23 mouse cellular contexts compared by ENCODE assay signal in the genomic region with DNA sequence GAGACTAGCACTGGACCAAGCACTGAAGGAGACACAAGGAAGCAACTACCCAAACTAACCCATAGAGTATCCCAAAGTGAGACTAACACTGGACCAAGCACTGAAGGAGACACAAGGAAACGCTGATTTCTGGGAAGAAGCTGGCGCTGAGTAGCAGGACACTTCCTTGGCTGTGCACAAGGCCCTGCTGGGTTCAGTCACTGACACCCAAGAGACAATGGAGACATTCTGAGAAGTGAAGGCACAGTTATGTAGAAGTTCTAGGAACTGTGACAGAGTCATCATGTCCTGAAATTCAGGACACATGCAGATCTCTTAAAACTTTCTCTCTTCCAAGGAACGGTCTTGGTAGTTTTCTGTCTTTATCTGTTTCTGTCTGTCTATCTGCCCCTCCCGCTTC. TPM values are rescaled to one million over a fixed set of nuclear protein-coding genes. Genes with fewer than 3 reads are reported as not detected.
DNase-seq lines count a peak whose midpoint lies in the region; TF ChIP-seq lines count a peak whose summit lies in the region.
"Had no signal": no experiment of that assay in that cellular context is flagged by ENCODE, and none has a peak within 500 bp of the region (broad histone marks: within the 10 kb centered on the region; RNA-seq: fewer than 3 reads in every experiment).

No protein-coding gene starts in this region.

- H3K79me2 ChIP-seq in MEL (ENCODE audit: control insufficient read depth, insufficient read depth, low read length, poor library complexity) = no peaks in the 10 kb centered on the region

- TF ChIP-seq POLR2A in MEL (IDR thresholded peaks at IDR 0.05; ENCODE audit: control insufficient read depth in 1 of 2, insufficient read depth in 1 of 2, low read depth in 1 of 2, low read length in 2 of 2, poor library complexity in 1 of 2) = no peak

- TF ChIP-seq CTCF in MEL (IDR thresholded peaks at IDR 0.05 in 2 of 3, conservative IDR thresholded peaks at IDR 0.05 in 1 of 3; ENCODE audit: control insufficient read depth in 1 of 3, insufficient read depth in 1 of 3, low read depth in 2 of 3, low read length in 3 of 3, poor library complexity in 1 of 3, severe bottlenecking in 1 of 3) = no peak

- peak in 1 of 2 experiments; percentile 33; a peak in 1 of 4 replicates for TF ChIP-seq EP300 in MEL (IDR thresholded peaks at IDR 0.05; ENCODE audit: low read depth in 1 of 2, low read length in 2 of 2)

- DNase-seq in MEL (ENCODE audit: low read depth, low spot score) = no peak
- peak; percentile 36 for DNase-seq in c-Kit-positive CD71-positive TER-119-negative erythroid progenitor cells, embryonic 14.5 days (ENCODE audit: low read depth)
- DNase-seq in lung, postnatal 10 days = peak; percentile 78
- DNase-seq in lung, postnatal 4 days = peak; percentile 62 to 87
- no peak for DNase-seq in embryo, embryonic 11 days
- no peak for DNase-seq in testis, postnatal 14 days (ENCODE audit: low spot score)
- DNase-seq: adrenal gland, adult 8-10 months; adrenal gland, postnatal 36 days; cerebellum, adult 11 months; cerebellum, adult 9-10 months; cerebellum, postnatal 25 days; forebrain, postnatal 0 days; gastrocnemius, postnatal 36 days; heart, adult 11 months; heart, postnatal 36 days had no signal

- no peaks in the 10 kb centered on the region for H3K9me3 ChIP-seq in MEL (replicated peaks; ENCODE audit: insufficient read depth, low read length)
- H3K9me3 ChIP-seq: embryonic facial prominence, embryonic 10.5 days; forebrain, embryonic 13.5 days; heart, embryonic 13.5 days; hindbrain, embryonic 15.5 days had no signal

- no peak overlapping the region for H3K9ac ChIP-seq in MEL (ENCODE audit: control insufficient read depth, low read depth, low read length, poor library complexity, severe bottlenecking)
- H3K9ac ChIP-seq: forebrain, embryonic 13.5 days; forebrain, postnatal 0 days; heart, embryonic 13.5 days; hindbrain, embryonic 15.5 days had no signal

- H3K27ac ChIP-seq in MEL (ENCODE audit: control insufficient read depth, low read depth, low read length) = no peak overlapping the region
- H3K27ac ChIP-seq: embryonic facial prominence, embryonic 10.5 days; forebrain, embryonic 13.5 days; heart, embryonic 13.5 days; hindbrain, embryonic 15.5 days had no signal

- TF ChIP-seq RAD21 in MEL (IDR thresholded peaks at IDR 0.05; ENCODE audit: low read depth, low read length) = no peak

- no peaks in the 10 kb centered on the region for H3K36me3 ChIP-seq in MEL (ENCODE audit: control insufficient read depth in 1 of 2, insufficient read depth in 2 of 2, low read length in 2 of 2)
- H3K36me3 ChIP-seq: embryonic facial prominence, embryonic 10.5 days; heart, embryonic 13.5 days; hindbrain, embryonic 15.5 days had no signal

- no peak overlapping the region for H3K4me3 ChIP-seq in MEL (ENCODE audit: control insufficient read depth in 1 of 2, insufficient read depth in 1 of 2, low read depth in 2 of 2, low read length in 2 of 2)
- H3K4me3 ChIP-seq: embryonic facial prominence, embryonic 10.5 days; forebrain, embryonic 13.5 days; heart, embryonic 13.5 days; hindbrain, embryonic 15.5 days had no signal

- H3K4me1 ChIP-seq in MEL (ENCODE audit: control insufficient read depth in 1 of 2, insufficient read depth in 2 of 2, low read length in 2 of 2) = peaks cover 3% of the 10 kb centered on the region in 2 experiments; a peak in 3 of 4 replicates

- H3K27me3 ChIP-seq in MEL (ENCODE audit: control insufficient read depth in 1 of 2, insufficient read depth in 2 of 2, low read length in 2 of 2) = no peaks in the 10 kb centered on the region
- H3K27me3 ChIP-seq: forebrain, embryonic 13.5 days; heart, embryonic 13.5 days; hindbrain, embryonic 15.5 days had no signal

TF ChIP-seq in MEL, 35 proteins besides CTCF, POLR2A, EP300 and RAD21:
- TF ChIP-seq MYC (IDR thresholded peaks at IDR 0.05; ENCODE audit: low read depth, low read length) = no peak
- no peak for TF ChIP-seq ETS1 (IDR thresholded peaks at IDR 0.05; ENCODE audit: low read depth, low read length)
- TF ChIP-seq GATA1 (IDR thresholded peaks at IDR 0.05; ENCODE audit: low read depth, low read length) = 0 out of 2 replicates have a peak, but pooled peaks have one; percentile 20
- TF ChIP-seq TCF12 (IDR thresholded peaks at IDR 0.05; ENCODE audit: low read depth, low read length) = no peak
- no peak for TF ChIP-seq ZKSCAN1 (IDR thresholded peaks at IDR 0.05; ENCODE audit: low read depth, low read length)
- TF ChIP-seq ZC3H11A (IDR thresholded peaks at IDR 0.05; ENCODE audit: low read depth, low read length) = no peak
- TF ChIP-seq ZNF384 (IDR thresholded peaks at IDR 0.05; ENCODE audit: low read depth, low read length) = no peak
- TF ChIP-seq USF2 (IDR thresholded peaks at IDR 0.05; ENCODE audit: borderline replicate concordance in 1 of 2, insufficient read depth in 1 of 2, low read depth in 1 of 2, low read length in 2 of 2) = no peak

RNA-seq across cellular contexts. Expression of gene B4galt1, which starts 16.4 kb away (rescaled TPM):
- 10.8 TPM in 2 replicates for total RNA-seq in MEL (2012; rRNA removed)
- 10 to 100 TPM in 1 of 2 experiments, not detected in 1; 22.5 TPM for polyA plus RNA-seq in MEL (2012; ENCODE audit: insufficient read depth in 1 of 2, insufficient read length in 2 of 2, low read depth in 1 of 2, low replicate concordance in 2 of 2, missing spikeins in 1 of 2)

RNA-seq across cellular contexts. Expression of gene Spink4, which starts 49.6 kb away (rescaled TPM):
- total RNA-seq in MEL (2012; rRNA removed) = 1.4 TPM in 1 of 2 replicates, not detected in the other
- under 1 TPM in 1 of 2 experiments, not detected in 1; 0.19 TPM for polyA plus RNA-seq in MEL (2012; ENCODE audit: insufficient read depth in 1 of 2, insufficient read length in 2 of 2, low read depth in 1 of 2, low replicate concordance in 2 of 2, missing spikeins in 1 of 2)
- total RNA-seq: ES-E14; forebrain, postnatal 0 days; gastrocnemius, adult 18-20 months; gastrocnemius, postnatal 36 days; heart, postnatal 36 days had no signal
- polyA plus RNA-seq: embryonic facial prominence, embryonic 10.5 days; embryonic facial prominence, embryonic 14.5 days; forebrain, embryonic 13.5 days; forebrain, postnatal 0 days; hindbrain, embryonic 11.5 days; hindbrain, embryonic 15.5 days had no signal

Comparison
In these comparisons a context has a peak if more than half of its experiments do, and no peak if none do; other contexts are left out.
1. DNase-seq: peak in c-Kit-positive CD71-positive TER-119-negative erythroid progenitor cells, embryonic 14.5 days (single experiment), lung, postnatal 10 days (single experiment) and lung, postnatal 4 days (2 of 2); none in MEL (single experiment), embryo, embryonic 11 days (single experiment) and testis, postnatal 14 days (single experiment).